Mouse (Mus musculus): ENCODE data around the gene Dennd2c.

DNA sequence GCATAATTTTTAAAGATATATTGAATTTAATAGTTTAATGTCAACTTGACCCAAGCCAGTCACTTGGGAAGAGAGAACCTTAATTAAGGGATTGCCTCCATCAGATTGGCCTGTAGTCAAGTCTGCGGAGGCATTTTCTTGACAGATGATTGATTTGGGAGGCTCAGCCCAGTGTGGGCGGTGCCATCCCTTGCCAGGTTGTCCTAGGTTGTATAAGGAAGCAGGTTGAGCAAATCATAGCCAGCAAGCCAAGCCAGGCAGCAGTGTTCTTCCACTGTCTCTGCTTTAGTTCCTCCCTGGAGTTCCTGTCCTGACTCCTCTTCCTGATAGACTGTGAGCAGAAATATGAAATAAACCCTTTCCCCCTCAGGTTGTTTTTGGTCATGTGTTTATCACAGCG is 21.2 kb downstream of the Dennd2c start:
- TF ChIP-seq CTCF (IDR thresholded peaks at IDR 0.05; ENCODE audit: low read depth) (no peak), EP300 (optimal IDR thresholded peaks at IDR 0.05) (no peak)

All from stomach, postnatal 0 days (tissue).